Mouse (Mus musculus) NIH3T3 (cell line): Measurements from ENCODE around the gene Hes2.

Source experiments
- DNase-seq: peaks from one replicate; pipeline ENCODE4 v3.0.0-alpha.2; 2012; ENCODE audit warnings: low read depth

Gene Hes2

DNA sequence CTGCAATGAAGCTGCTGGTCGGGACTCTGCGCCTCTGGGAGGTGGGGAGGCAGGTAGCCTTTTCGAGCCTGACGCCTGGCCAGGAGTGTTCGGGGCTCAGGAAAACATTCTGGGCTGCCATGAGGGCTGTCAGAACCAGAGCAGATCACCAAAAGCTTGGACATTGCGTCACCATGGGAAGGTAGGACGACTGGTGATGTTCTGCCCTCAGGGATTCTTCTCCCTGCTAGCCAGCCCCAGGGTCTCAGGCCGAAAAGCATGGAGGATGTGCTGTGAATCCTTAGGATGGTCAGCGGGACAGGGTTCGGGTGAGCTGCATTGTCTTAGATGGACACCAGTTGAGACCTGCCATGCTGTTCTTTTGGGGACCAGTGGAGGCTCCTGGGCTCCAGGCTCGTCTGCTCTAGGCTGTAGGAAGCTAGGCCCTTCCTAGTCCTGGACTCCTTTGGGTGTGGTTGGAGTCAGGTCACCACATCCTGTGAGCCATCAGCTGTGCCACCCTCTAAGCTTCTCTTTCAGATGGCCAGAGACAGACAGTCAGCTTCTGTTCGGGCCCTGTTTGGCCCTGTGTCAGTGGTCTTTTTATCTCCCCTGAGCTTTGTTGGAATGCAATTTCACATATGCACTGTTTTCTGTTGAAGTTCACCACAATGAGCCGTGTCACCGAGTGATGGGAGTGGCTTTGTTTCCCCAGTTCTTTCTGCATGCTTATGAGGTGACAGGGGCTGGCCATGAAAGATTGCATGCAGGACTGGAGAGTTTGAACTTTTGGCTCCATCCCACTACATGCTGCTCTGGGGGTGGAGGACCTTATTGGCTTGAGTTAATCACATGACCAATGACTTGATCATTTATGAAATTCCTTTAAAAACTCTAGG lies 27.8 kb downstream of the Hes2 start:
- peak; percentile 73 for DNase-seq

DNA sequence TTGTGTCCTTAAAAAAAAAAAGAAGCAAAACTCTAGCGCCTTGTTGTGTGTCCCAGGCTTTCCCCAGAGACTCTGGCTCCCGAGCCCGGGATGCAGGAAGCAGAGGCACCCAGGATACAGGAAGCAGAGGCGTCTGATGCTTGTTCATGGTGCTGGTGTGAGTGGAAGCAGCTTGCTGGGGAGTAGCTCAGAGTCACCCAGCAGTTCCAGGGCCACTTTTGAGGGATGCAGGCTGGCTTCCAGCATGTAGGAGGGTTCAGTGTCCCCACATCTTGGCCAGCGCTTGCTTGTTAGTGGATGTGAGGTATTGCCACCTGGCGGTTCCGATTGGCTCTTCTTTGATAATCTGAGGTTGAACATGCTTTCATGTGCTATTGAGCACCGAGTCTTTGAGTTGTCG lies 28.5 kb downstream of the Hes2 start:
- DNase-seq: no peak

DNA sequence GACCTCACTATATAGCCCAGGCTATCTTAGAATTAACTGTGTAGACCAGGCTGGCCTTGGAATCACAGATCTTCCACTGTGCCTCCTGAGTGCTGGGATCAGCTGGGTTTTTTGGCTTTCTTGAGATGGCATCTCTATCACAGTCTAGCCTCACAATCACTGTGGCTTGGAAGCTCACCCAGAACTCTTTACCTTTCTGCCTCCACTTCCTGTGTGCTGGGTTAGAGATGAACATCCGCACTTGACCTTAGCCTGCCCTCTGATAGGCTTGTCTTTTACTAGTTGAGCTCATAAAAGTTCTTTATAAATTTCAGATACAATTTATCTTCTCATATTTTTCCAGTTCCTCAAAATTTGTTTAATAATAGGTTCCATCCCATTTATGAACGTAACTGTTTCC lies 30.0 kb downstream of the Hes2 start:
- no peak for DNase-seq

DNA sequence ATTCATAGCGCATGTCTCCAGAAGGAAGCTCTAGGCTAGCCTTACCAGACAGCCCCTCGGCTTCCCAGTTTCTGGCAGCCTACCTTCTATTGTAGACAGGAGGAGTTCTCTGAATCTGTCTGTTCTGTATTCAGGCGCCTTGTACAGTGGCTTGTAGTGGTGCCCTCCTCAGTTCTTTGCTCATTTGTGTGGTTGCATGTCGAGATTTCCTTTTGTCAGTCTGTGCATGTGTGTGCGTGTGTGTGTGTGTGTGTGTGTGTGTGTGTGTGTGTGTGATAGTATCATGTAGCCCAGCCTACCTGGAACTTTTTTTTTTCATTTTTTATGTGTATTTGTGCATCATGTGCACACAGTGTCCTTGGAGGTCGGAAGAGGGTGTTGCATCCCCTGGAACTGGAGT lies 30.4 kb downstream of the Hes2 start:
- DNase-seq: no peak

DNA sequence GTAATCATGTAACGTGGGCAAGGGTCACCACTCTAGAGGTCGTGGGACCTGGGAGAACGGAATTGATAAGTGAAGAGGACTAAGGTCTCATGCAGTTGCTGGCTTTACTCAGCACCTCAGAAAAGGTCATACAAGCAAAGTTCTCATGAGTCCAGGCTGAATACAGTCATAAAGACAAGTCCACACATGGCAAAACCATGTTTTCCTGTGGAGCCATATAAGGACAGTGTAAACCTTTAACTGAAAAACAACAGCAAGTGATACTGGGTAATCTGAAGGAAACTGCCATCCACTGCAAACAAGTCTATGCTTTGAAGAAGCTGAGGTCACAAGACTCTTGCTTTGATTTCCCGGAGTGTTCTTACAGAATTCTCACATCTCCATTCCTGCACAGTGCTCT lies 31.0 kb downstream of the Hes2 start:
- no peak for DNase-seq

DNA sequence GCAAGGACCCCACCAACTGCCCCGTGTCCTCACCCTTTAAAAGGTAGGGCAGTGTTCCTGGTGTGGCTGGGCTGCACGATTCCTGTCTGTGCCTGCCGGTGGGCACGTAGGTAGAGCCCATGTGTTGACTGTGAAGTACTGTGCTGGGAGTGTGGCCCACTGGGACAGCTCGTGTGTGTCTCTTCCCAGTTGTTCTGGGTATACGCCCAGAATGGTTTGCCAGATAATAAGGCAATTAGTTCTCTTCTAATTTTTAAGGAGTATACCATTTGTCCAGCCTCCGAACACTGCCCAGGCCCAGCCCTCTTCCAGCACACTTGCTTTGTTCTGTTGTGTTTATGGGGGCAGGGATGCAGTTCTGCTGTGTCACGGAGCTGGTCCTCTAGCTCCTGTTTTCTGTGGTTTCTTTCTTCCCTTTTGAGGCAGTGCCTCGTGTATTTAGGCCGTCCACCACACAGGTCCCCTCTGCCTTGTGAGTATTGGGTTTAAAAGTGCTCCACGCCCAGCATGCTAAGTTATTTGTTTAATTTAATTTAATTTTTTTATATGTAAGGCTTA lies 31.5 kb downstream of the Hes2 start:
- DNase-seq: no peak

DNA sequence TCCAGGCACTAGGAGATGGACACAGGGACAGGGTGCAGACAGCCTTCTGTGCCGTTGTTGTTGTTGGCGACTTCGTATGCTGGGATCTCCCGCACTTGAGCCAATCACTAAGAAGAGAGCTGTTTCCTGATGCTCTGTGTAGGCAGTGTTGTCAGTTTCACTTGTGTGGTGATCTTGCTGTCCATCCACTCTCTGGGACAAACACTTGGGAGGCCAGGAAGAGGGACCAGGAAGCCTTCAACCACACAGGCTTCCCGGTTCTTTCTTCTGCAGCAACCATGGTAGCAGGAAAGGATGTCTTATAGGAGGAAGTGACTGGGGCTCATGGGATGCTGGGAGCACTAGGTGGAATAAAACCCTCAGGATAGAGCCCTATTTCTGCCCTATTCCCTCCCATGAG lies 32.0 kb downstream of the Hes2 start:
- no peak for DNase-seq

DNA sequence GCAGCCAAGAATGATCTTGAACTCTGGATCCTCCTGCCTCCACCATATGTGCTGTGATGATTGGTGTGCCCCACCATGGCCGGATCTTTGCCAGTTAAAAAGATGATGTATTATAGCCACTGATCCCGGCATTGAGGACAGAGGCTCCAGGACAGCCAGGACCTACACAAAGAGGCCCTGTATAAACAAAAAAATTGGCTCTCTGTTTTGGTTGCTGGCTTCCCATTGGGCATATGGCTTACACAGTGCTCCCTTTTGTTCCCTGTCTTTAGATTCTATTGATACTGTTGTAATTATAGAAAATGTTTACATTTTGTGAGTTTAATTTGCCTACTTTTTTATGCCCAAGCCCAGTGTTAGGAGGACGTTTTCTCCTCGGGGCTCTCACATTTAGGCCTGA lies 33.9 kb downstream of the Hes2 start:
- no peak for DNase-seq

DNA sequence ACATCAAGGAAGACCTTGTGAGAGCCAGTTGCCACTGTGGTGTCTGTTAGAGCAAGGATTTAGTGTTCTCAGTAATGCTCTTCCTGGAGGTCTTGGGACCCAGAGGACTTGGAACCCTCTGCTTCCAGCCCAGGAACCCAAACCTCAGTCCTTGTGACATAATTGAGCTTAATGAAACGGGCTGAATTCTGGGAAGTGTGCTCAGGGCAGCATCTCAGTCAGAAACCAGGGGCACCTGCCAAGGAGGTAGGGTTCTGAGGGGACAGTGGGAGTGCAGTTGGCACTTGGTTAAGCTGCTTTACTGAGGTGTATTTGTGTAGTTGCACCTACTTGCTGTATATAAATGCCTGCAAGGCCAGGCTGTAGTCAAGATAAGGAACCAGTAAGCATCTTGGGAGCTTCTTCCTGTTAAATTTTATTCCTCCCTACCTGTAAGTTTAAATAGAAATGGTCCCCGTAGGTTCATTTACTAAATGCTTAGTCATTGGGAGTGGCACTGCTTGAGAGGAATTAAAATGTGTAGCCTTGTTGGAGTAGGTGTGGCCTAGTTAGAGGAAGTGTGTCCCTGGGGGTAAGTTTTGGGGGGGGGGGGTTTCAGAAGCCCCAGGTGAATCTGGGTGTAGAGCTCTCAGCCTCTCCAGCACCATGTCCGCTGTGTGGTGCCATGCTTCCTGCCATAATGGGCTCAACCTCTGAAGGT lies 36.0 kb downstream of the Hes2 start:
- no peak for DNase-seq

DNA sequence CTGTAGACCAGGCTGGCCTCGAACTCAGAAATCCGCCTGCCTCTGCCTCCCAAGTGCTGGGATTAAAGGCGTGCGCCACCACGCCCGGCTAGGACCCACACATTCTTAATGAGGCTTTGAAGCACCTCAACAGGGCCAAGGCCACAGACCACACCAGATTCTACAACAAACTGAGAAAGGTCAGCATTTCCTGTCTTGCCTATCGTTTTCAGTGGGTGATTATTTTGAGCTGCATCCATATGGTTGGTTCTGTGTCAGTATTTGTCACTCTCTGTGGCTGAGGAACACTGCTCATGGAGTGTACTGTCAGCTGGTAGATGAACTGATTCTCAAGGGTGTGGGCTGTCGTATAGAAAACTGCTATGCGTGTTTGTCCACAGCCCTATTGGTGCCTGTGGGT lies 37.6 kb downstream of the Hes2 start:
- DNase-seq: no peak

DNA sequence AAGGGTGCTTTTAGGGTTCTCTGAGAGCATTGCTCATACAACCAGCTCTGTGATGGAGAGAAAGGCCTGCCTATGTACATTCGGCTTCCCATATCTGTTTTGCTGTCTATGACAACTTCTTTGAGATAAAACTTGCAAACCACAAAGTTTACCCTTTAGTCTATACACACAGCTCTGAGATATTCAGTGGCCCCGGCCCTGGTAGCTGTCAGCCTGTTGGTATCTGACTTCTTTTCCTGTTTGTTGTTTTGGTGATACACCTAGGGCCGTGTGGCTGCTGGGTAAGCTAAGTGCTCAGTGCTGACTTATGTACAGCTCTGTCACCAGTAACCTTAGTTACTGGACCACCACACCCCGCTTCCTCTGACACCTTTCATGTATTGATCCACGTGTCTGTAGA lies 38.9 kb downstream of the Hes2 start:
- no peak for DNase-seq

DNA sequence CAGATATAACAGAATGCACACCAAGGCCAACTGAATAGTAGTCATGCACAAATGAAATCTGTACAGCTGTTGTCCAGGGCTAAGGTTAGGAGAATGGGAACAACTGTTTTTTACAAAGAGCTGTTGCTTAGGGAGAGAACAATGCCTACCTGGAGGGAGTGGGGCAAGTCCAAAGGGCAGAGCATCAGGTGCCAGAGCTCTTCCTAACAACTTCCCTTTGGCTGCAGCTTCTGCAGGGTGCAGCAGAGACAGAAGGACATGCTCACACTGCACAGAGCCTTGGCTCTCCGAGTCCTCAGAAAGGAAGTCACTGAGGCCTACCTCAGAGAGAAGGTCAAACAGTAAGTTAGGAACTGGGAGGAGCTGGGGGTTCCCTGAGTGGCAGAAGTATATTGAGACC lies 41.0 kb downstream of the Hes2 start:
- no peak for DNase-seq

DNA sequence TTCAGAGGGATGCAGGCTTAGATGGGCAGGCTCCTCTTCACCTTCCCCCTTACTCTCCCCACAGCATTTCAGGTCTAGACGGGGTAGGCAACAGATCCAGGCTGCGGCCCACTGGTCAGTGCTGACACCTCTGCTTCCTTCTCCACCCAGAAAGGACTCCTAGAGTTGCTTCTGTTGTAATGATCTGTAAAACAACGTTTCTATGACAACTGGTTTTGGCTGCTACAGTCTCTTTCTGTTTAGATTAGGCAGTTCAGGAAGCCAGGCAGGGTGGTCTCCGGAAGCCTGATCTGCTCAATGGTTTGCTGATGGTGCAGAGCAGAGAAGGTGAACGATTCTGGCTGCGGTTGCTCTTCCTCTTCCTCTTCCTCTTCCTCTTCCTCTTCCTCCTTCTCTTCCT lies 42.8 kb downstream of the Hes2 start:
- DNase-seq: no peak

DNA sequence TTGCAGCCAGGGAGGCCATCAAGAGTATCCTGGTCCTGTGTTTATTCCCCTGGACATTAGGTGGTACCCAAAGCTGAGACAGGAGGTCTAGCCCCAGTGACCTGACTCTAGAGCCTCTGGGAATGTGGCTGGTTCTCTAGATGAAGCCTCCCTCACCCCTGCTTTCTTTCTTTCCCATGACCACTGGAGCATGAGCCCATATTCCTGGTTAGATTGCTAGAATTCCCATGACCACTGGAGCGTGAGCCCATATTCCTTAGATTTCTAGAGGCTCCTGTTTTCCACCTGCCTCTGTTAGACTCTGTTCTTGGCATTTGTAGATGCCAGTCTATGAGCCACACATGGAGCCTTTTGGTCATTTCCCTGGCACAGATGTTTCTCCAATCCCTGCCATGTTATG lies 43.8 kb downstream of the Hes2 start:
- no peak for DNase-seq

DNA sequence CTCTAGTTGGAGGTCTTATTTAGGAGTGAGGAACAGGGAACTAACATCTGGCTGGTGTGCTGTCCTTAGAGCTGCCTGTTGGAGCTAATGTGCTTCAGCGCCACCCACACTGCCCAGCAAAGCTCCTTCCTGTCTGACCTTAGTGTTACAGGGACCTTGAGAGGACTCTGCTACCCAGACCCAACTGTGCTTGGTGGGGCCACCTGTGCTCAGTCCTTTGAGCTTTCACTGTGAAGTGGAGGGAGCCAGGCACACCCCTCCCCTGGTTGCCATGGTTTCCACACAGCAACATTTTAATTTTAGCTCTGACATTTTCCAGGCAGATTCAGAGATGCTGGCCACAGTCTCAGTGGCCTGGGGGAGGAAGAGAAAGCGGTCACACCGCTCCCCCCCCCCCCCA lies 44.2 kb downstream of the Hes2 start:
- no peak for DNase-seq

DNA sequence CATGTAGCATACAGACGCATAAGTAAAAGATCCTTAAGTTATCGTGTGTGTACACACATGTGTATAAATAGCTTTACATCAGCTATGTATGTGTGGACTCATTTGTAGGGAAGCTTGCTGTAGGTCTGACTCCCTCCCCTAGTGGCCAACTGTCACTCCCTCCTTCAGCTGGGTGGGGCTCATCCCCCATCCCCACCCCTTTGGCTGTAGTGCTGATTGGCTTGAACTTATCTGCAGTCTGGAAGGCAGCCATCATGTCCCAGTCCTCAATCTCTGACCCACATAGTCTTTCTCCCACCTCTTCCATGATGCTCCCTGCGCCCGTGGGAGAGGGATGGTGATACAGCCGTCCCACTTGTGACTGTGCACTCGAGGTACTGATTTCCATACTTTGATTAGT lies 46.0 kb downstream of the Hes2 start:
- no peak for DNase-seq

DNA sequence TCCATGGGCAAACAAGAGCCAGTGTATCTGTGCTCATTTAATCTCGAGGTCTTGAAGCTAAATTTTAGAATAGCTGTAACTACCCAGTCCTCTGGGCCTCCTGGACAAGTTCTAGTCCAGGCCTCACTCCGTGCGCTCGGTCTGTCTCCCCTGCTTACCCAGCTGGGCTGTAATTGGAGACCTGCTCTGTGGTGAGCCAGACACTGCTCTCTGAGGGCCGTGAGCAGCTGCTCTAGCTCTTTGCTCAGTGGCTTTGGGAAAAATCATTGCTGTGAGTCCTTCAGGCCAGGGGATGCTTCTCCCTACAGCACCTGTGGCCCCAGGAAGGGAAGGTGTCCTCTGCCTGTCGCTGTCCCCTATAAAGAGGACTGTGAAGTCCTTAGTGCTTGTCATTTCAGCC lies 47.5 kb downstream of the Hes2 start:
- no peak for DNase-seq

DNA sequence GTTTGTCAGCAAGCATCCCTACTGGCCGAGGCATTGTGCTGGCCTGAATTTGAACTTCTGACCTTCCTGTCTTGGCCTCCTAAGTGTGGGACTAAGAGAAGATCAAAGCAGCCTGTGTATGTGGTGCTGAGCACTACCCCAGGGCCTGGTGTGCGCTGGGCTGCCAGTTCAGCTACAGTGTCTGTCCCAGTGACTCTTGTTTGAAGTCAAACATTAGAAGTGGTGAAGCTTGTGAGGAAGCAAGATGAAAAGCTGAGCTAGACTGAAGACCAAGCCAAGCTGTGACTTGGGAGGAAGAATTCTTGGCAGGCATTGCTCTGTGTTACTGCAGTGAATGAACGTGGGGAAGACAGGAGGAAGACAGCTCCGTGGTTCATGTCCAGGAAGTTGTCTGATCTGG lies 51.0 kb downstream of the Hes2 start:
- DNase-seq: no peak
